Mouse (Mus musculus): ENCODE results near the gene Ankrd42.

DNA sequence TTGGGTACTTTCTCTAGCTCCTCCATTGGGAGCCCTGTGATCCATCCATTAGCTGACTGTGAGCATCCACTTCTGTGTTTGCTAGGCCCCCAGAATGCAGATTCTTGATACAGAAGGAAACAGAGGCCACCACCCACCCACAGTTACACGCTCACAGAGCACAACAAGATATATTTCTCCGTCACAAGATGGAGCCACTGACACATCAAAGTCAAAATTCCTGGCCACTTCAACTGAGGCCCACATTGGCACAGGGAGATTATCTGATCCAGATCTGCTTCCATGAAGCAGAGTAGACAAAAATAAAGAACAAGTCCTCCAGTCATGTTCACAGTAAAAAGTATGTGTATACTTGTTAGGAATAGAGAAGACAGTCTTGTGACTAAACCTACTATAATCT lies 6.8 kb downstream of the Ankrd42 start:
- peak; percentile 48; the same call in 1 of the 2 replicates for TF ChIP-seq CTCF (IDR thresholded peaks at IDR 0.05; ENCODE audit: extremely low read depth, insufficient read depth, low read length)
- no peak for TF ChIP-seq POLR2A (IDR thresholded peaks at IDR 0.05; ENCODE audit: extremely low read depth, insufficient read depth, low read length)
